Comparison of ENCODE assay signal across 22 mouse cellular contexts in the genomic region with DNA sequence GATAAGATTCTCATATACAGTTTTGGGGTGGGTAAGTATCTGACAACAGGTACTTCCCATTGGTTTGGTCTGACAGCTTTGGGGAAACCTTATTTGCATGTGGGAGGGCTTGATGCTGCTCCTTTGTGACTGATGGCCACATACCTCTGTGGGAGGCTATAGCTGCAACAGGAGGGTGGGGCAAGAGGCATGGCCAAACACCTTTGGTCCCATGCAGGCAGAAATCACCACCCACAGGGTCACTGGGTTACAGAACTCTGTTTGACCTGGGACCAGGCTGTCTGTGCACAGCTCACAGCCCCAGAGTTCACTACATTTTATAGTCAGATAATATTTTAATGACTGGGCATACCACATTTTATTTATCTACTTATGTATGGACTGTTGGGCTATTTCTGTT.
DNase-seq lines count a peak whose midpoint lies in the region; ATAC-seq and TF ChIP-seq lines count a peak whose summit lies in the region.
"Had no signal": no experiment of that assay in that cellular context is flagged by ENCODE, and none has a peak within 500 bp of the region (broad histone marks: within the 10 kb centered on the region; RNA-seq: fewer than 3 reads in every experiment).

No protein-coding gene starts in this region.

- H3K27ac ChIP-seq in liver, adult 2 months (replicated peaks; ENCODE audit: insufficient read depth, low read depth, low read length), result no peak overlapping the region
- no peak overlapping the region for H3K27ac ChIP-seq in liver, embryonic 11.5 days (ENCODE audit: low read depth, low read length)
- no peak overlapping the region for H3K27ac ChIP-seq in liver, embryonic 16.5 days (ENCODE audit: low read length)
- no peak overlapping the region for H3K27ac ChIP-seq in liver, embryonic 12.5 days
- no peak overlapping the region for H3K27ac ChIP-seq in liver, postnatal 0 days (ENCODE audit: low read depth)
- H3K27ac ChIP-seq: embryonic facial prominence, embryonic 10.5 days; embryonic facial prominence, embryonic 12.5 days; forebrain, embryonic 13.5 days; forebrain, embryonic 15.5 days had no signal

- TF ChIP-seq POLR2A in liver, adult 2 months (IDR thresholded peaks at IDR 0.05; ENCODE audit: extremely low read depth, insufficient read depth, low read length), result no peak

- no peak for ATAC-seq in liver, embryonic 11.5 days (replicated peaks; ENCODE audit: low FRiP score)
- ATAC-seq in liver, embryonic 16.5 days (ENCODE audit: low read depth), result peak; percentile 70; the same call in 1 of the 2 replicates
- ATAC-seq in liver, embryonic 12.5 days, result no peak
- ATAC-seq in liver, postnatal 0 days, result peak; percentile 98
- ATAC-seq in granulocyte monocyte progenitor cell, adult 5-6 weeks (replicated peaks; ENCODE audit: poor library complexity, severe bottlenecking), result no peak
- ATAC-seq: activated CD4-positive, CD25-positive, alpha-beta regulatory T cell, adult 4 months; CD4-positive, CD25-positive, alpha-beta regulatory T cell, adult 4 months; forebrain, embryonic 13.5 days; forebrain, embryonic 15.5 days; forebrain, postnatal 0 days had no signal

- 0 out of 2 replicates have a peak, but pooled peaks cover 3% of the 10 kb centered on the region for H3K79me2 ChIP-seq in liver, adult 2 months (ENCODE audit: control insufficient read depth, insufficient read depth, low read length)

- DNase-seq in liver, adult 2 months (ENCODE audit: extremely low read depth, low read depth, low spot score), result peak; percentile 59
- DNase-seq in liver, embryonic 11.5 days (ENCODE audit: low spot score), result no peak
- DNase-seq in liver, postnatal 0 days, result peak; percentile 51
- DNase-seq: adrenal gland, adult 8-10 months; adrenal gland, postnatal 14 days; adrenal gland, postnatal 36 days; B cell, adult 2 months; cerebellum, adult 11-12 months; cerebellum, adult 2 months; cerebellum, adult 9-10 months; cerebellum, postnatal 25 days; forebrain, postnatal 0 days had no signal

- no peaks in the 10 kb centered on the region for H3K36me3 ChIP-seq in liver, adult 2 months (ENCODE audit: control insufficient read depth, insufficient read depth, low read length)
- no peaks in the 10 kb centered on the region for H3K36me3 ChIP-seq in liver, embryonic 11.5 days (ENCODE audit: control insufficient read depth, insufficient read depth, low read length)
- no peaks in the 10 kb centered on the region for H3K36me3 ChIP-seq in liver, embryonic 16.5 days (ENCODE audit: control insufficient read depth, insufficient read depth)
- no peaks in the 10 kb centered on the region for H3K36me3 ChIP-seq in liver, embryonic 12.5 days
- H3K36me3 ChIP-seq in liver, postnatal 0 days (replicated peaks; ENCODE audit: insufficient read depth, low read length), result no peaks in the 10 kb centered on the region
- H3K36me3 ChIP-seq: embryonic facial prominence, embryonic 10.5 days; embryonic facial prominence, embryonic 12.5 days; forebrain, embryonic 15.5 days had no signal

- no peaks in the 10 kb centered on the region for H3K4me1 ChIP-seq in liver, adult 2 months (ENCODE audit: control insufficient read depth, insufficient read depth, low read length)
- no peaks in the 10 kb centered on the region for H3K4me1 ChIP-seq in liver, embryonic 11.5 days (replicated peaks; ENCODE audit: control insufficient read depth, insufficient read depth, low read length)
- no peaks in the 10 kb centered on the region for H3K4me1 ChIP-seq in liver, embryonic 16.5 days (ENCODE audit: control insufficient read depth, low read depth, low read length)
- H3K4me1 ChIP-seq in liver, embryonic 12.5 days, result no peaks in the 10 kb centered on the region
- no peaks in the 10 kb centered on the region for H3K4me1 ChIP-seq in liver, postnatal 0 days (ENCODE audit: insufficient read depth)
- H3K4me1 ChIP-seq: embryonic facial prominence, embryonic 10.5 days; embryonic facial prominence, embryonic 12.5 days; forebrain, embryonic 15.5 days had no signal

- no peak for TF ChIP-seq CTCF in liver, adult 2 months (IDR thresholded peaks at IDR 0.05; ENCODE audit: low read depth, low read length)
- no peak for TF ChIP-seq CTCF in liver, postnatal 0 days (IDR thresholded peaks at IDR 0.05; ENCODE audit: low read depth)

- no peaks in the 10 kb centered on the region for H3K27me3 ChIP-seq in liver, adult 2 months (ENCODE audit: control insufficient read depth, insufficient read depth, low read length)
- H3K27me3 ChIP-seq in liver, embryonic 11.5 days (replicated peaks; ENCODE audit: control insufficient read depth, insufficient read depth, low read length), result no peaks in the 10 kb centered on the region
- H3K27me3 ChIP-seq in liver, embryonic 16.5 days (ENCODE audit: control insufficient read depth, insufficient read depth, low read depth, low read length), result no peaks in the 10 kb centered on the region
- H3K27me3 ChIP-seq in liver, embryonic 12.5 days (replicated peaks), result no peaks in the 10 kb centered on the region
- H3K27me3 ChIP-seq in liver, postnatal 0 days (ENCODE audit: insufficient read depth, low read length), result no peaks in the 10 kb centered on the region
- H3K27me3 ChIP-seq: CH12.LX; embryonic facial prominence, embryonic 12.5 days; forebrain, embryonic 13.5 days; forebrain, embryonic 15.5 days had no signal

- H3K4me2 ChIP-seq in liver, embryonic 11.5 days, result no peak overlapping the region
- no peak overlapping the region for H3K4me2 ChIP-seq in liver, embryonic 16.5 days (ENCODE audit: low read depth, low read length)
- H3K4me2 ChIP-seq in liver, embryonic 12.5 days, result no peak overlapping the region
- H3K4me2 ChIP-seq in liver, postnatal 0 days (ENCODE audit: low read depth, low read length), result no peak overlapping the region
- H3K4me2 ChIP-seq: embryonic facial prominence, embryonic 12.5 days; forebrain, embryonic 13.5 days; forebrain, embryonic 15.5 days had no signal

- H3K9ac ChIP-seq in liver, adult 2 months (ENCODE audit: low read depth, low read length), result no peak overlapping the region
- no peak overlapping the region for H3K9ac ChIP-seq in liver, embryonic 11.5 days (ENCODE audit: low read depth, low read length)
- no peak overlapping the region for H3K9ac ChIP-seq in liver, embryonic 16.5 days (ENCODE audit: low read depth, low read length)
- no peak overlapping the region for H3K9ac ChIP-seq in liver, embryonic 12.5 days
- no peak overlapping the region for H3K9ac ChIP-seq in liver, postnatal 0 days (replicated peaks)
- H3K9ac ChIP-seq: embryonic facial prominence, embryonic 12.5 days; forebrain, embryonic 13.5 days; forebrain, embryonic 15.5 days; forebrain, postnatal 0 days had no signal

- peak; percentile 50; the same call in 1 of the 2 replicates for TF ChIP-seq EP300 in liver, postnatal 0 days (IDR thresholded peaks at IDR 0.05; ENCODE audit: low read depth)

- no peak overlapping the region for H3K4me3 ChIP-seq in liver, adult 2 months (ENCODE audit: insufficient read depth, low read depth, low read length)
- H3K4me3 ChIP-seq in liver, embryonic 11.5 days (ENCODE audit: low read depth, low read length), result no peak overlapping the region
- H3K4me3 ChIP-seq in liver, embryonic 16.5 days (ENCODE audit: low read depth, low read length), result no peak overlapping the region
- no peak overlapping the region for H3K4me3 ChIP-seq in liver, embryonic 12.5 days
- H3K4me3 ChIP-seq in liver, postnatal 0 days (ENCODE audit: low read depth, low read length), result no peak overlapping the region
- H3K4me3 ChIP-seq: embryonic facial prominence, embryonic 10.5 days; embryonic facial prominence, embryonic 12.5 days; forebrain, embryonic 13.5 days; forebrain, embryonic 15.5 days had no signal

- no peaks in the 10 kb centered on the region for H3K9me3 ChIP-seq in liver, embryonic 11.5 days (ENCODE audit: control insufficient read depth, low read length)
- no peaks in the 10 kb centered on the region for H3K9me3 ChIP-seq in liver, embryonic 16.5 days (replicated peaks; ENCODE audit: control insufficient read depth, low read length)
- H3K9me3 ChIP-seq in liver, embryonic 12.5 days (replicated peaks), result no peaks in the 10 kb centered on the region
- no peaks in the 10 kb centered on the region for H3K9me3 ChIP-seq in liver, postnatal 0 days (ENCODE audit: low read length)
- H3K9me3 ChIP-seq: embryonic facial prominence, embryonic 10.5 days; embryonic facial prominence, embryonic 12.5 days; forebrain, embryonic 13.5 days; forebrain, embryonic 15.5 days had no signal

Comparison
In these comparisons a context has a peak if more than half of its experiments do, and no peak if none do; other contexts are left out.
1. ATAC-seq: peak in liver, embryonic 16.5 days (single experiment) and liver, postnatal 0 days (single experiment); none in liver, embryonic 11.5 days (single experiment), liver, embryonic 12.5 days (single experiment) and granulocyte monocyte progenitor cell, adult 5-6 weeks (single experiment).